18 mouse cellular contexts compared by ENCODE assay signal in genomic region chr15:90535730-90536129, GRCm38 (mm10).
DNase-seq lines count a peak whose midpoint lies in the region; ATAC-seq and TF ChIP-seq lines count a peak whose summit lies in the region.
"Had no signal": no experiment of that assay in that cellular context is flagged by ENCODE, and none has a peak within 500 bp of the region (broad histone marks: within the 10 kb centered on the region; RNA-seq: fewer than 3 reads in every experiment).

No protein-coding gene starts in this region.

- no peak for TF ChIP-seq CTCF in heart, adult 2 months (IDR thresholded peaks at IDR 0.05)
- TF ChIP-seq CTCF in midbrain, postnatal 0 days (IDR thresholded peaks at IDR 0.05) = no peak

- H3K9me3 ChIP-seq in heart, embryonic 14.5 days (ENCODE audit: control insufficient read depth, low read length) = no peaks in the 10 kb centered on the region
- no peaks in the 10 kb centered on the region for H3K9me3 ChIP-seq in lung, embryonic 15.5 days
- no peaks in the 10 kb centered on the region for H3K9me3 ChIP-seq in midbrain, postnatal 0 days (ENCODE audit: low read length)
- H3K9me3 ChIP-seq: hindbrain, embryonic 13.5 days; limb, embryonic 15.5 days had no signal

- no peak overlapping the region for H3K9ac ChIP-seq in heart, embryonic 14.5 days (ENCODE audit: low read length)
- H3K9ac ChIP-seq in heart, adult 2 months (ENCODE audit: low read depth, low read length) = no peak overlapping the region
- H3K9ac ChIP-seq in lung, embryonic 15.5 days = no peak overlapping the region
- no peak overlapping the region for H3K9ac ChIP-seq in midbrain, postnatal 0 days (replicated peaks; ENCODE audit: low read length, poor library complexity, severe bottlenecking)
- H3K9ac ChIP-seq: hindbrain, embryonic 13.5 days; limb, embryonic 15.5 days had no signal

- WGBS in heart, embryonic 14.5 days = 38% methylated on average over 7 of the region's 7 CpGs
- 49% methylated on average over 7 of the region's 7 CpGs for WGBS in heart, adult 2 months
- WGBS in lung, embryonic 15.5 days = 38% methylated on average over 7 of the region's 7 CpGs
- WGBS in midbrain, postnatal 0 days = 54% methylated on average over 7 of the region's 7 CpGs

- no peaks in the 10 kb centered on the region for H3K79me2 ChIP-seq in heart, adult 2 months (replicated peaks; ENCODE audit: control insufficient read depth, insufficient read depth, low read length)

- H3K4me1 ChIP-seq in heart, embryonic 14.5 days (ENCODE audit: control insufficient read depth in 2 of 2, insufficient read depth in 2 of 2, low read length in 2 of 2) = peaks cover 4 to 16% of the 10 kb centered on the region in 2 experiments; a peak in 3 of 4 replicates
- no peaks in the 10 kb centered on the region for H3K4me1 ChIP-seq in heart, adult 2 months (ENCODE audit: control insufficient read depth, insufficient read depth, low read length)
- 0 out of 2 replicates have a peak, but pooled peaks cover 7% of the 10 kb centered on the region for H3K4me1 ChIP-seq in lung, embryonic 15.5 days
- H3K4me1 ChIP-seq in midbrain, postnatal 0 days (ENCODE audit: insufficient read depth, low read length) = no peaks in the 10 kb centered on the region
- H3K4me1 ChIP-seq: limb, embryonic 15.5 days had no signal

- ATAC-seq in heart, embryonic 14.5 days (ENCODE audit: insufficient number of reproducible peaks, insufficient read depth, low FRiP score, low read depth) = no peak
- ATAC-seq in lung, embryonic 15.5 days (ENCODE audit: borderline replicate concordance, extremely low read depth, low FRiP score, low TSS enrichment) = peak; percentile 21; the same call in 1 of the 2 replicates
- ATAC-seq in midbrain, postnatal 0 days (ENCODE audit: low FRiP score) = no peak
- ATAC-seq in megakaryocyte, adult 5-6 weeks (ENCODE audit: poor library complexity, severe bottlenecking) = no peak
- ATAC-seq: lung, postnatal 0 days had no signal

- no peaks in the 10 kb centered on the region for H3K36me3 ChIP-seq in heart, embryonic 14.5 days (ENCODE audit: control insufficient read depth, insufficient read depth, low read length)
- no peaks in the 10 kb centered on the region for H3K36me3 ChIP-seq in heart, adult 2 months (ENCODE audit: control insufficient read depth, insufficient read depth, low read length)
- no peaks in the 10 kb centered on the region for H3K36me3 ChIP-seq in lung, embryonic 15.5 days
- no peaks in the 10 kb centered on the region for H3K36me3 ChIP-seq in midbrain, postnatal 0 days (ENCODE audit: insufficient read depth, low read length)
- H3K36me3 ChIP-seq: G1E; hindbrain, embryonic 13.5 days; limb, embryonic 15.5 days had no signal

- DNase-seq in heart, adult 2 months = no peak
- DNase-seq in lung, postnatal 36 days = no peak
- peak; percentile 48 for DNase-seq in embryo, embryonic 11 days
- peak; percentile 5 for DNase-seq in midbrain, postnatal 0 days (ENCODE audit: low spot score)
- DNase-seq in right cerebral cortex, postnatal 25 days = no peak
- DNase-seq: adrenal gland, postnatal 10 days; cerebellum, postnatal 14 days; kidney, adult 8-10 months; layer of hippocampus, adult 9-11 months; right cerebral cortex, postnatal 4 days; thymus, adult 18-20 months had no signal

- H3K27ac ChIP-seq in heart, embryonic 14.5 days (replicated peaks in 1 of 2; ENCODE audit: control insufficient read depth in 1 of 2, insufficient read depth in 1 of 2, low read depth in 2 of 2, low read length in 2 of 2) = no peak overlapping the region; a peak in 1 of 4 replicates
- no peak overlapping the region for H3K27ac ChIP-seq in heart, adult 2 months
- no peak overlapping the region for H3K27ac ChIP-seq in lung, embryonic 15.5 days
- H3K27ac ChIP-seq in midbrain, postnatal 0 days (ENCODE audit: low read depth, low read length) = no peak overlapping the region
- H3K27ac ChIP-seq: hindbrain, embryonic 13.5 days; limb, embryonic 15.5 days had no signal

- H3K4me2 ChIP-seq in heart, embryonic 14.5 days (ENCODE audit: low read length) = peak overlapping the region; percentile 21; the same call in 1 of the 2 replicates
- H3K4me2 ChIP-seq in lung, embryonic 15.5 days = peak overlapping the region; percentile 3; the same call in 1 of the 2 replicates
- no peak overlapping the region for H3K4me2 ChIP-seq in midbrain, postnatal 0 days (ENCODE audit: low read depth, low read length, poor library complexity, severe bottlenecking)
- H3K4me2 ChIP-seq: hindbrain, embryonic 13.5 days; limb, embryonic 15.5 days had no signal

- H3K27me3 ChIP-seq in heart, embryonic 14.5 days (ENCODE audit: control insufficient read depth, insufficient read depth, low read length) = no peaks in the 10 kb centered on the region
- H3K27me3 ChIP-seq in heart, adult 2 months (ENCODE audit: control insufficient read depth, insufficient read depth, low read length) = no peaks in the 10 kb centered on the region
- no peaks in the 10 kb centered on the region for H3K27me3 ChIP-seq in lung, embryonic 15.5 days
- H3K27me3 ChIP-seq in midbrain, postnatal 0 days (ENCODE audit: insufficient read depth, low read length) = no peaks in the 10 kb centered on the region
- H3K27me3 ChIP-seq: hindbrain, embryonic 13.5 days; limb, embryonic 15.5 days had no signal

- TF ChIP-seq EP300 in heart, adult 2 months (IDR thresholded peaks at IDR 0.05; ENCODE audit: insufficient read depth, low read depth, low read length) = no peak

- no peak overlapping the region for H3K4me3 ChIP-seq in heart, embryonic 14.5 days (ENCODE audit: control insufficient read depth in 1 of 2, insufficient read depth in 1 of 2, low read depth in 1 of 2, low read length in 2 of 2)
- H3K4me3 ChIP-seq in heart, adult 2 months = no peak overlapping the region
- no peak overlapping the region for H3K4me3 ChIP-seq in lung, embryonic 15.5 days
- H3K4me3 ChIP-seq in midbrain, postnatal 0 days (ENCODE audit: low read depth, low read length) = no peak overlapping the region
- H3K4me3 ChIP-seq: hindbrain, embryonic 13.5 days; limb, embryonic 15.5 days had no signal

- TF ChIP-seq POLR2A in heart, adult 2 months (IDR thresholded peaks at IDR 0.05; ENCODE audit: insufficient read depth, low read depth, low read length) = no peak

- intact Hi-C loops in heart, adult 2 months (cut with DNase I) = no loop called here

Comparison
In these comparisons a context has a peak if more than half of its experiments do, and no peak if none do; other contexts are left out.
1. DNase-seq: peak in embryo, embryonic 11 days (single experiment) and midbrain, postnatal 0 days (single experiment); none in heart, adult 2 months (0 of 2), lung, postnatal 36 days (single experiment) and right cerebral cortex, postnatal 25 days (single experiment).